8 mouse cellular contexts compared by ENCODE assay signal in the genomic region with DNA sequence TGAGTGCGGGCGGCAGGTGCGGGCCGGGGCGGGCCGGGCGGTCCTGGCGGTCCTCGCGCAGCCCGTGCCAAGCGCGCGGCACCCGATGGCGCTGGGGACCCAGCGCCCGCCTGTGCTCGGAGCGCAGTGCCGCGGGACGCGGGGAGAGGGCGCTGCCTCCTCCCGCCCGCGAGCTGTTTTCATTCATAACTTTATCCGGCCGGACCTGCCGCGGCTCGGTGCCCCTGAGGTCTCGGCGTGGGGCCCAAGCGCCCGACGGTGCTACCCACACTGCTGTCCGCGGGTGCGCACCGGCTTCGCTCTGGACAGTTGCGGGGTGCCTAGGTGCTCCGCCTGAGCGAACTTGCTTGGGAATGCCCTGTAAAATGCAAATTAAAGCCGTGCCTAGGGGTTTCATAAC. TPM values are rescaled to one million over a fixed set of nuclear protein-coding genes. Genes with fewer than 3 reads are reported as not detected.
DNase-seq lines count a peak whose midpoint lies in the region; ATAC-seq lines count a peak whose summit lies in the region.

No protein-coding gene starts in this region.

- peaks cover 12% of the 10 kb centered on the region for H3K4me1 ChIP-seq in hindbrain, embryonic 14.5 days (replicated peaks; ENCODE audit: control insufficient read depth, insufficient read depth, low read length)

- peak overlapping the region; percentile 92 for H3K4me3 ChIP-seq in hindbrain, embryonic 14.5 days (replicated peaks; ENCODE audit: low read length)

- H3K9ac ChIP-seq in hindbrain, embryonic 14.5 days: peak overlapping the region; percentile 83

- peak; percentile 84 for DNase-seq in NIH3T3 (ENCODE audit: low read depth)
- peak; percentile 67 for DNase-seq in cerebellum, adult 9-10 months
- DNase-seq in gastrocnemius, adult 18-20 months (ENCODE audit: low spot score): peak; percentile 74
- DNase-seq in hindbrain, embryonic 14.5 days (ENCODE audit: low spot score): peak; percentile 65
- peak; percentile 56 to 60 for DNase-seq in left cerebral cortex, adult 18-20 months (ENCODE audit: low spot score in 2 of 2)
- DNase-seq in lung, postnatal 36 days: peak; percentile 88
- DNase-seq in right cerebral cortex, adult 18-20 months: peak; percentile 67
- peak; percentile 77 for DNase-seq in urinary bladder, postnatal 14 days (ENCODE audit: low spot score)

- H3K27ac ChIP-seq in hindbrain, embryonic 14.5 days: peak overlapping the region; percentile 88

- peak overlapping the region; percentile 70 for H3K4me2 ChIP-seq in hindbrain, embryonic 14.5 days (replicated peaks)

- under 1% methylated on average over 43 of the region's 47 CpGs for WGBS in hindbrain, embryonic 14.5 days

- peaks cover 23% of the 10 kb centered on the region; the same call in 1 of the 2 replicates for H3K36me3 ChIP-seq in hindbrain, embryonic 14.5 days (replicated peaks; ENCODE audit: control insufficient read depth, insufficient read depth)

- ATAC-seq in hindbrain, embryonic 14.5 days (ENCODE audit: low FRiP score): peak; percentile 77

- H3K27me3 ChIP-seq in hindbrain, embryonic 14.5 days (ENCODE audit: control insufficient read depth, insufficient read depth, low read length): peaks cover 14% of the 10 kb centered on the region; the same call in 1 of the 2 replicates

- no peaks in the 10 kb centered on the region for H3K9me3 ChIP-seq in hindbrain, embryonic 14.5 days (ENCODE audit: control insufficient read depth, low read length)

RNA-seq across cellular contexts. Expression of a gene that starts 1.1 kb away (rescaled TPM):
- total RNA-seq in gastrocnemius, adult 18-20 months (2021): 10 to 100 TPM; 15.5 to 21.9 TPM
- 5.8 and 6.7 TPM in 2 replicates for polyA plus RNA-seq in hindbrain, embryonic 14.5 days (2014; fragmentation: Nextera tagmentation; extraction: Ambion mirVana)
- 1 to 10 TPM; 8.2 to 9.6 TPM for total RNA-seq in left cerebral cortex, adult 18-20 months (2021)

Comparison
In these comparisons a context has a peak if more than half of its experiments do, and no peak if none do; other contexts are left out.
1. Peak in every context shown above with its lines: DNase-seq, ATAC-seq, H3K4me3 ChIP-seq and H3K27ac ChIP-seq.